Mouse (Mus musculus) thymus, postnatal 10 days (tissue): Measurements from ENCODE around the gene Ifrd2.

ENCODE experiments used
- DNase-seq, 2 experiments: peaks; one replicate each; pipeline ENCODE4 v3.0.0; 2021; ENCODE audit warnings: low spot score in 2 of 2

Gene Ifrd2

DNA sequence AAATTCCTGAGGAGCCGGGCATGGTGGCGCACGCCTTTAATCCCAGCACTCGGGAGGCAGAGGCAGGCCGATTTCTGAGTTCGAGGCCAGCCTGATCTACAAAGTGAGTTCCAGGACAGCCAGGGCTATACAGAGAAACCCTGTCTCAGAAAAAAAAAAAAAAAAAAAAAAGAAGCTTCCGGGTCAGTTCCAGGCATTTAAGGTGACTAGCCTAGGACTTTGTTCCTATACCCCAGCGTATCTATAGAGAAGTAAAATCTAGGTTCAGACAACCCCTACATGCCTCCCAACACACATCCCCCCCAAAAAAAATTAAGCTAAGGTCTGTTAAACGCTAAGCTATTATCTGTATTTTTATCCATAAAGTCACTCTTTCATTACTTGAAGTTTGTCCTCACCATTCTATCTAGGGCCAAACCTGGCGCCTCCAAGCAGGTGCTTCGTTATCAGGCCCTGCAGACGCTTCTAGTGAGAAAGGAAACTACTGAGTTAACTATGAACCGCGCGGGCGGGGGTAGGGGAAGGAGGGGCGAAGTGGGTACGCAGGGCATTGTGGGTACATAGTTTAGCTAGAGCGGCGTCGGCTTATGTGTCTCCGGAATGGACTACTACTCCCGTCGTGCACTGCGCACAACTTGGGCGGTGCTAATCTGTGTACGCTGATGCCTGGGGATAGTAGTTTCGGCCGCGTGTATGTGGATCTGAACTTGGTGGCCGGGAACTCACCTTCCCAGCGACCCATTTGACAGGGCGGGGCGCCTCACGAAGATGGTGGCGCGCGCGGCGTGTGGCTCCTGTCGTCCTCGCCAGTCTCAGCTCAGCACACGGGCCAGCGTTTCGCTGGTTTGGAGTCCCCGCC is at the start of gene Ifrd2:
Gene Ifrd2, plus strand, starts transcription at position 669 of the 859 bp plus-strand sequence.
- peak; percentile 95 to 97 for DNase-seq

DNA sequence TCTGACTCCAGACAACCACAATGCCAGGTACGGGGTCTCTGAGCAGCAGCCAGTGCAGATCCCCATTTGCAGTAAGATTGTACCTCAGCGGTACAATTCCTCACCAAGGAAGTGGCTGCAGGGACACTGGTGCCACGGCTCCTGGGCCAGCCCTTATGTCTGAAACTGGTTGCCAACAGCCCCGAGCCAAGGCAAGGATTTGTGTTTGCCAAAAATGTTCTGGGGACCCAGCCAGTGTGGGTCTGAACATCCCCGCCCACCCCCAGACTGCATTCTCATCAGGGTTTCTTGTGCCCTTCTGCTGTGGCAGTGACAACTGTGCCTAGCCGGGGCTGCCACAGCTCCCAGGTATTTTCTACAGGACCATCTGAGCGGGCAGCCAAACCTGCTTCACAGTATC is 49.2 kb upstream of the Ifrd2 start:
- DNase-seq: no peak

DNA sequence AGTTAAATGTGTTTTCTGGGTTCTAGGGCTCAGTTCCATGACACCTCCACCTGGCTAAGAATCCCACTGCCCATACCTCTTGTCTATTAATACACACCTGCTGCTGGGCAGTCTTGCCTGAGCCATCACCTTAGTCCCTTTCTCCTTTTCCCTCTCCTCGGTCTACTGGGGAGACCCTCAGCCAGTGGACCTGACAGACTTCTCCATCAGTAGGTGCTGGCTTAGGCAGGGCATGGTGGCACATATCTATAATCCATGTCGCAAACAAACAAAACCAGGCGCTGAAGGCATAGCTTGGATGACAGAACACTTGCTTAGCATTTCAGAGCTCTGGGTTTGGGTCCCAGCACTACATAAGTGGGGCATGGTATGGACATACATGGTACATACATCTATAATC is 48.7 kb upstream of the Ifrd2 start:
- no peak for DNase-seq

GRCm38 (mm10) chr9:107539940-107540339 is 47.5 kb upstream of the Ifrd2 start:
- DNase-seq: no peak

- no peak for DNase-seq
Observed at GRCm38 (mm10) chr9:107540420-107540819, 47.0 kb upstream of the Ifrd2 start.

DNA sequence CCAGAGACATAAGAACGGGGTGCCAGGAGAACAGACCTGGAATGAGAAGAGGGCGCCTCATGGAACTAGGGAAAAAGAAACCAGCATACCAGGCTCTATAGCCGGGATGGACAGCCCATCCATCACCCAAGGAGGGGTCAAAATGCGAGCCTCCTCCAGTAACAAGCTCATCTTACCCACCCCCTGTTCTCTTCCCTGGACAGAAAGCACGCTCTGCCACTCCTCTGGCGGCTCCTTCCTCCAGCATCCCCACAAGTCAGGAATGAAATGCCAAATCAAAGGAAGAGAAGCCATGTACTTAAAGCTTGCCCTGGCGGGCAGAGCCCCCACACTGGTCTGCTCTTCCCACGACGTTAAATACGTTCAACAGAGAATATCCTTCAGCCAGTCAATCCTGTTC is 46.4 kb upstream of the Ifrd2 start:
- no peak for DNase-seq

DNA sequence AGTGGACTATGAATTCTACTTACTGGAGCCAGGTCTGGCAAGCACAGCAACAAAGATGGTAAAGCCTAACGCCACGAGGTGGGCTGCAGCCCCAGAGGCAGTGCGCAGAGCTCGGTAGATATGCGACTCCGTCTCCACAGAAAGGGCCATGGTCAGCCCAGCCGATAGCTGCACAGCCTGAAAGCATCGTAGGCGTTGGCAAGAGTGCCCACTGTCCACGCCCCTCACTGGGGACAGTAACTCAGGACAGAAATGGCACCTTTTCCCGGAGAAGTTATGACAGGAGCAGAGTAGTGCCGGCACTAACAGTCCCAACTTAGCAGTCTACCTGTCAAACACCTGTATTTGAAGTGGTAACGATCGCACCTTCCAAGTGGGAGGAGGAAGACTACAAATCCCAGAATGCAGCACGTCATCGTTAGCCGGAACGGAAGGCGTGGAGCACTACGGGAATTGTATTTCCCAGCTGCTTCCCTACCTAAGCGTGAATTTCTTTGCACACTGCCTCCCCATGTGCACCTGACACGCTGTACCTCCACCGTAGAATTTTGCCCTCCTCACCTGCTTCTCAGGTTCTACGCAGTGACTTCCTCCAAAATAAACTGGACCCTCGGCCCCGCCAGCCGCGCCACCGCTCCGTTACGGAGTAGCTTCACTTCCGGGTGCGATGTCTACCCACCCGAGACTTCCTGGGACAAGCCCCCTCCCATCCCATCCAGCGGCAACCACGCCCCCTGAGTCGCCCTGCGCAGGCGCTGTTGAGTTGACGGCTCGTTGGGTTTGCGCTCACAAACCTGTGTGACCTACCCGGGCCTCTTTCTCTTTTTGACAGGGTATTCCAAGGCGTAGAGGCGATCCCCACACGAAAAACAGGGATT is 45.7 kb upstream of the Ifrd2 start, which contains the start of the genes Cyb561d2 and Nprl2:
Gene Cyb561d2, minus strand, starts transcription at position 720 of the 878 bp plus-strand sequence.
Gene Nprl2, plus strand, starts transcription at position 753 of the 878 bp plus-strand sequence.
- peak; percentile 96 for DNase-seq

DNA sequence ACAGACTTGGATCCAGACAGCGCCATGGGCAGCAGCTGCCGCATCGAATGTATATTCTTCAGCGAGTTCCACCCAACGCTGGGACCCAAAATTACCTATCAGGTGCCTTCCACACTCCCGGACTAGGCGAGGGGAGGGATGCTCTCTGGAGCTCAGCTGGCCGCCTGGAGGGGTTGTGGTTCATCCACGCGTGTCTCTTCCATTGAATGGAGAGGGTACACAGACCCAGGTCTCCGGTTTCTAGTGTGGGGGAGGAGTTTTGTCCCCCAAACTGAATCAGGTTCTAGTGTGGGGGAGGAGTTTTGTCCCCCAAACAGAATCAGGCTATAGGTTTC is 45.1 kb upstream of the Ifrd2 start:
- no peak for DNase-seq

GRCm38 (mm10) chr9:107542721-107543120 is 44.7 kb upstream of the Ifrd2 start:
- no peak for DNase-seq

DNA sequence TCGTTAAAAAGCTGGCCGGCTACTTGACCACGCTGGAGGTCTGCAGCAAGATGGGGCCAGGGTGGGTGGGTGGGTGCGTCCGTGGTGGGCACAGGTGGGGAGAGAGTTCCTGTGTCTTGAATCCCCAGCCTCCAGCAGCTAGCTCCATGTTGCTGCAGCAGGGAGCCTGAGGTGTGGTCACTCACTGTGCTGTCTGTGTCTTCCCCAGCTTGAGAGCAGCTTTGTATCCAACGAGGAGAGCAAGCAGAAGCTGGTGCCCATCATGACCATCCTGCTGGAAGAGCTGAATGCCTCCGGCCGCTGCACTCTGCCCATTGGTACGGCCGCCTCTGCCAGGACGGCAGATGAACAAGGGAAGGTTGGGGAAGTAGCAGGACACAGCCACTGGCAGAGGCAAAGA is 44.1 kb upstream of the Ifrd2 start:
- DNase-seq: no peak

DNA sequence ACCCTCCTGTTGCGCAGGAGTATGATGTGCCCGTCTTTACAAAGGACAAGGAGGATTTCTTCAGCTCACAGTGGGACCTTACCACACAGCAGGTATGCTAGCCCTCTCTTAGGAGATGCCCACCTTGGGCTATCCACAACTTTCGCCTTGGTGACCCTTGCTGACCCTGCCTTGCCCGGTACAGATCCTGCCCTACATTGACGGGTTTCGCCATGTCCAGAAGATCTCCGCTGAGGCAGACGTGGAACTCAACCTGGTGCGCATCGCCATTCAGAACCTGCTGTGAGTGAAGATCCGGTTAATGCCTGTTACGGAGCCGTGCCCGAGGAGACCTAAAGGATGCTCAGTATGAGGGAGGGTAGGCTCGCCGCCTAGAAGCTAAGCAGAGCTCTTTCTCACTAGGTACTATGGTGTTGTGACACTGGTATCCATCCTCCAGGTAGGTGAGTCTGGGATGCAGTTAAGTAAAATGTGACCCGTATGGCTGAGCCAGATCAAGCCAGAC is 43.2 kb upstream of the Ifrd2 start:
- no peak for DNase-seq

GRCm38 (mm10) chr9:107544729-107545128 is 42.7 kb upstream of the Ifrd2 start:
- no peak for DNase-seq

- no peak for DNase-seq
Observed at GRCm38 (mm10) chr9:107545199-107545598, 42.2 kb upstream of the Ifrd2 start.

- DNase-seq: peak in 1 of 2 experiments; percentile 81
Observed at GRCm38 (mm10) chr9:107545602-107546001, 41.8 kb upstream of the Ifrd2 start.

- DNase-seq: peak; percentile 92 to 93
Observed at GRCm38 (mm10) chr9:107547026-107547425, 40.4 kb upstream of the Ifrd2 start, which contains the start of gene Zmynd10. Gene Zmynd10 (plus strand): TSS chr9:107547298.

DNA sequence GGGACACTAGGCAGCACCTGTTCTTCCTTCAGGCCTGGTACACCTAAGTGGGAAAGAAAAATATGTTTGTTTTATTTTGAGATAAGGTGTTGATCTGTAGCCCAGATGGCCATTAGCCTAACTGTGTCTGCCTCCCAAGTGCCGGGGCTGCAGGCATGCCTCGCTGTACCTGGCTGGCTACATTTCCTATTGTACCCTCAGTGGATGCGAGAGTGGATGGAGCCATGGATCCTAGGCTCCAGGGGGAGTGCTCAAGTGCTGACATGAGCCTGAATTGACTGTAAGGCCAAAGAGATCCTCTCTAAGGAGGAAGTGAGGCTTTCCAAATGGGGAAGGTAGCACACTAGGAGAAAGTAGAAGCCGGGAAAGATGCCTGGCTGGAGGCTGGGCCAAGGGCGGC is 39.5 kb upstream of the Ifrd2 start:
- DNase-seq: no peak

- no peak for DNase-seq
Observed at GRCm38 (mm10) chr9:107548820-107549219, 38.6 kb upstream of the Ifrd2 start.

DNA sequence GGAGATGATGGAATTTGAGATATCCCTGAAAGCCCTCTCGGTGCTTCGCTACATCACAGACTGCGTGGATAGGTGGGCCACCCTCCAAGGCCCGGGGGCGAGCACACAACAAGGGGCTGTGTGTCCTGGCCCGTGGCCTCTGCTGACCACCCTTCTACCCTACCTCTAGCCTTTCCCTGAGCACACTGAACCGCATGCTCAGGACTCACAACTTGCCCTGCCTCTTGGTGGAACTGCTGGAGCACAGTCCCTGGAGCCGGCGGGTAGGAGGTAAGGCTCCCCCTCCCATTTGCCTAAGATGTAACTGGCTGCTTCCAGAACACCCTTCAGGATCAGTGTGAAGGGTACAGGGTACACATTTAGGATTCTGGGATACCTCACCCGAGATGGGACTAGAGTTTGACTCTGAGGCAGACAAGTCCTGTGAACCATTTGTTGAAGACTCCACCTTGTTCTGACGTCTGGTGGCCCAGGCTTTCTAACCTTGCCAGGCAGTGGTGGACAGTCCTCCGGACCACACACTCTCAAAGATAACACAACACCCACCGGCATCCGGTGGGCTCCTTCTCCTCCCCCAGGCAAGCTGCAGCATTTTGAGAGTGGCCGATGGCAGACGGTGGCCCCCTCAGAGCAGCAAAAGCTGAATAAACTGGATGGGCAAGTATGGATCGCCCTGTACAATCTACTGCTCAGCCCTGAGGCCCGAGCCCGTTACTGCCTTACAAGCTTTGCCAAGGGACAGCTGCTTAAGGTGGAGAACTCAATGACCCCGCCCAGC is 38.0 kb upstream of the Ifrd2 start:
- DNase-seq: no peak

- no peak for DNase-seq
Observed at GRCm38 (mm10) chr9:107550491-107551116, 36.8 kb upstream of the Ifrd2 start.

DNA sequence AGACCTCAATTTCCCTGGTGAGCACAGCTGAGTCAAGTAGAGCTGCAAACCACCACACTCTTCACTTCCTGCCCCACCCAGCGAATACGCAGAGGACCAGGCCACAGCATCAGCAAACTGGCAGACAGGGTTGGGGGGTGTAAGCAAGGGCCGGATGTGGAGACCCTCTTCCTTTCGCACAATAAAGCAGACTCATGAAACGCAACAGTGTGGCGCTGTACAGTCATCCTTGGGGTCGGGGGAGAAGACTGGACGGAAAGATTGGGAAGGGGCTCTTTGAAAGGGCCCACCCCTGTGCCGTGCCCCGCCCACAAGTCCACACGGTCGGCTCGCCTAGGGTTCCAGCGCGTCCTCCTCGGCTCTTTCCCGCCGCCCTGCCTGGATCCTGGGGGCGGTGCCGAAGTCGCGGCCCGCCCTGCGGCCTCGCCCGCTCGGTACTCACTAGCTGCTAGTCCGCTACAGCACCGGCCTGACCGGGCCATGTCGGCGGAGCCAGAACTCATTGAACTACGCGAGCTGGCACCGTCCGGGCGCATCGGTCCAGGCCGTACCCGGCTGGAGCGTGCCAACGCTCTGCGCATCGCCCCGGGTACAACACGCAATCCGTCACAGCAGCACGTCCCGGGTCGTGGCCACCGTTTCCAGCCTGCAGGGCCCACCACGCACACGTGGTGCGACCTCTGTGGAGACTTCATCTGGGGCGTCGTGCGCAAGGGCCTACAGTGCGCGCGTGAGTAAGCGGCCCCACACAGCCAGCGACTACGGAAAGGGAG is 36.1 kb upstream of the Ifrd2 start, which contains the start of gene Rassf1:
Gene Rassf1, plus strand, starts transcription at position 439 of the 773 bp plus-strand sequence.
- DNase-seq: peak; percentile 72 to 77
